Mouse (Mus musculus) neural tube, embryonic 15.5 days (tissue): ENCODE data around the gene Cd84. TPM values are rescaled to one million over a fixed set of nuclear protein-coding genes. Genes with fewer than 3 reads are reported as not detected.
"Not testable (repeated sequence)": the region's sequence is repeated elsewhere in the genome, so short reads cannot be mapped to it uniquely, and the experiment has no call there.

Experiments
- ATAC-seq: fragments of 200-750 bp; cut with Nextera tagmentation; 2 replicates; pipeline ENCODE4 v1.8.0; 2017; ENCODE audit warnings: mild to moderate bottlenecking, moderate TSS enrichment, moderate library complexity; ENCODE audit not compliant: low FRiP score
- H3K27ac ChIP-seq: fragments of 300-500 bp; sonication (generic); replicated peaks from 2 replicates; pipeline ENCODE4 v1.5.1; 2015; ENCODE audit warnings: mild to moderate bottlenecking, inconsistent platforms
- H3K27me3 ChIP-seq: fragments of 300-500 bp; sonication (generic); replicated peaks from 2 replicates; pipeline ENCODE4 v1.6.1; 2015; ENCODE audit warnings: inconsistent platforms
- H3K36me3 ChIP-seq: fragments of 300-500 bp; sonication (generic); 2 replicates; pipeline ENCODE4 v1.6.1; 2015; ENCODE audit warnings: inconsistent platforms
- H3K4me1 ChIP-seq: fragments of 300-500 bp; sonication (generic); 2 replicates; pipeline ENCODE4 v1.6.1; 2015; ENCODE audit warnings: inconsistent platforms
- H3K4me2 ChIP-seq: fragments of 300-500 bp; sonication (generic); 2 replicates; pipeline ENCODE4 v1.6.1; 2015; ENCODE audit warnings: inconsistent platforms, mild to moderate bottlenecking, moderate library complexity
- H3K4me3 ChIP-seq: fragments of 300-500 bp; sonication (generic); replicated peaks from 2 replicates; pipeline ENCODE4 v1.5.1; 2015; ENCODE audit warnings: mild to moderate bottlenecking, inconsistent platforms
- H3K9ac ChIP-seq: fragments of 300-500 bp; sonication (generic); replicated peaks from 2 replicates; pipeline ENCODE4 v1.6.1; 2015; ENCODE audit warnings: mild to moderate bottlenecking, inconsistent platforms
- H3K9me3 ChIP-seq: fragments of 300-500 bp; sonication (generic); replicated peaks from 2 replicates; pipeline ENCODE4 v1.6.1; 2016; ENCODE audit warnings: inconsistent platforms
- WGBS: fragments of 180-500 bp; shearing (Covaris S2); methylation state at CpG from one replicate; pipeline ENCODE4 v1.1.7; 2015; ENCODE audit warnings: mixed read lengths; 5-methylcytosine and 5-hydroxymethylcytosine counted together
- polyA plus RNA-seq: library from polyadenylated mRNA; unstranded; fragments of >200 nt; fragmentation: Nextera tagmentation; extraction: Ambion mirVana; gene quantifications from 2 replicates; pipeline ENCODE4 v1.2.1, GENCODE M21; 2015

Cd84 gene
- 1.4 and 3.6 TPM in 2 replicates for polyA plus RNA-seq

DNA sequence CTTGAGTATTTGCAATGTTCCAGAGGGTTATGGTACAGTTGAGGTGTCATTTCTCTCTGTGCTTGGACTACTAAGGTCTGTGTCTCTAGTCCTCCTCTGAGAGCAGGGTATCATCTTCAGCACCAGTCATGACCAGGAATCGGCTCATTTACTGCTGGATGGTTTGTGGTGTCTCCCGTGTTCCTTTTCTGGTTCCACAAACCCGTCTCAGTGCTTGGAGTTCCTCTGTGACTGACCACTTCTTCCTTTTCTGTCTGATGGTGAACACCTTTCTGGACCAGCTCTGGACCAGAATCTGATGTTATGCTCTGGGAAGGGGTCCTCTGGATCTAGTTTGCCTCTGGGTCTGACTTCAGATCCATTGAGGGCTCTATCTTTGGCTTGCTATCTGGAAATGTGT is at the start of gene Cd84:
TSS of gene Cd84 (plus strand) at position 210 of the 400 bp plus-strand sequence.
- Histone ChIP-seq H3K4me3 (no peak within 1 kb of the TSS), H3K9me3 (no peaks in the 10 kb centered on the region), H3K4me2 (no peak within 1 kb of the TSS), H3K4me1 (no peaks in the 10 kb centered on the region), H3K36me3 (no peaks in the 10 kb centered on the region), H3K27ac (no peak within 1 kb of the TSS), H3K9ac (no peak within 1 kb of the TSS), H3K27me3 (no peaks in the 10 kb centered on the region)
- no peak for ATAC-seq
- 94% methylated on average over 3 of the region's 3 CpGs for WGBS

DNA sequence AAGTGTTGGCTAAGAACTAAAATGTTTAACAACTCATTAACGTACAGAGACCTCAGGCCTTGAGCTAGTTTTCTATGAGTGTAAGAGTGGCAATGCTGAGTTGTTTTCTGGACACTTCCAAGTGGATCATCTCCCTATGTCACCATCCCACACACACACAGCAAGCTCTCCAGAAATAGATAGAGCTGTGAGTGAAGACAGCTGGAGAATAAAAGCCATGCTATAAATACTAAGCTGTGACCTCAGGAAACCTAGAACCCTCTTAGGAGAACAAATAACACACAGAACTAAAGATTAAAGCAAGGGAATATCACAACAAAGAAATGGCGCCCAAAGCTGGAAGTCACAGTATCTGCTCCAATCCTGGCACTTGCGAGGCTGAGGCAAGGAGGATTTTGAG is 48.0 kb upstream of the Cd84 start:
- Histone ChIP-seq H3K9me3 (no peaks in the 10 kb centered on the region), H3K27ac (no peak overlapping the region), H3K4me1 (no peaks in the 10 kb centered on the region), H3K9ac (no peak overlapping the region), H3K4me2 (no peak overlapping the region), H3K4me3 (no peak overlapping the region), H3K36me3 (no peaks in the 10 kb centered on the region), H3K27me3 (no peaks in the 10 kb centered on the region)
- 93% methylated on average over 3 of the region's 3 CpGs for WGBS
- no peak for ATAC-seq

DNA sequence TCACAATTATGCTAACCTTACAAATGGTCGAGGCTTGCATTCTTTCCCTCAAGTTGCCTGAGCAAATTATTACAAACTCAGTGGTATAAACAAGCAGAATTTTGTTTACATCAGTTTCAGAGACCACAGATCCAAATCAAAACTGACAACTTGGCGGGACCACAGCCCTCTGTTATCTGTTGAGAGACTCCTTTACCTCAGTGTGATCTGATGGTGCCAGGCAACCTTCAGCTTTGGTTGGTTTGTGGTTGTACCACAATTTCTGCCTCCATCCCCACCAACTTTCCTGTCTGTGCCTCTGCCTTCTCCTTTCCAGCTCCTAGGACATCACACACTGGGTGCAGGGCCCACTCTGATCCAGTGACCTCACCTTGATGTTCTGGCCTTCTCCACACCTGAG is 43.3 kb upstream of the Cd84 start:
- Histone ChIP-seq H3K4me3 (no peak overlapping the region), H3K4me2 (no peak overlapping the region), H3K27me3 (no peaks in the 10 kb centered on the region), H3K4me1 (no peaks in the 10 kb centered on the region), H3K9ac (no peak overlapping the region), H3K9me3 (no peaks in the 10 kb centered on the region), H3K36me3 (no peaks in the 10 kb centered on the region), H3K27ac (no peak overlapping the region)
- ATAC-seq = no peak
- 81% methylated on average over 2 of the region's 2 CpGs for WGBS

DNA sequence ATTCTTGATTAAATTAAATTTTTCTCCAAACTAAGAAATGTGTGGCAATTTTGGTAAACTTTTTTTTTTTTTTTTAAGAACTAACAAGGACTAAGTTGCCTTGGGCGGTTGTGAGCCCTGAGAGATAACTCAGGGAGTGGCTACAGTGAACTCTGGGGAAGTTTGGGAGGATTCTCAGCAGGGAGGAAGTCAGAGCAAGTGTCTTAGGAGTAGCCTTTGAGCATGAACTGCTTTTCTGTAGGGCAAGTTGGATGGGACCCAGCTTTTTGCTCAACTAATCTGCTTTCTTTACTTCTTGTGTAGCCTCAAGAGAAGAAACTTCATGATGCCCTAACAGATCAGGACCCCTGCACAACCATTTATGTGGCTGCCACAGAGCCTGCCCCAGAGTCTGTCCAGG is 41.7 kb upstream of the Cd84 start:
- no peak for ATAC-seq
- Histone ChIP-seq H3K27me3 (no peaks in the 10 kb centered on the region), H3K4me1 (no peaks in the 10 kb centered on the region), H3K4me3 (no peak overlapping the region), H3K4me2 (no peak overlapping the region), H3K9ac (no peak overlapping the region), H3K27ac (no peak overlapping the region), H3K9me3 (no peaks in the 10 kb centered on the region), H3K36me3 (no peaks in the 10 kb centered on the region)
- WGBS = 73% methylated on average over 1 of the region's 1 CpGs

DNA sequence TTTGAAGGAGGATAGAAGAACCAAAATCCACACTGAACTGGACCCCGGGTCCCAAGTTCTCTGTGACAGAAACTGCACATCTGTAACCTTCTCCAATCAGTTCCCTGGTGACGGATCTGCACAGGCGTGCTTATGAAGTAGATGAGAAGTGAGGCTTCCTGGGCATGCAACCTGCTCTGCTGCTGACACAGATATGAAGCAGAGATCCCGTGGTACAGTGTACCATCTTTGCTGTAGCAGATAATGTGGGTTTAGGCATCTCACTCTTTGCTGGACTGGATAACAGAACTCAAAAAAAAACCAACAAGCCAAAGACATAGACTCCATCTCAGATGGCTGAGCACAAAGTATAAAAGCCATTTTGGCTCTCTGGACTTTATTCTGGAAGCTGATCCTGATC is 39.8 kb upstream of the Cd84 start:
- Histone ChIP-seq H3K27me3 (no peaks in the 10 kb centered on the region), H3K9me3 (no peaks in the 10 kb centered on the region), H3K4me3 (no peak overlapping the region), H3K4me1 (no peaks in the 10 kb centered on the region), H3K36me3 (no peaks in the 10 kb centered on the region), H3K27ac (no peak overlapping the region), H3K9ac (no peak overlapping the region), H3K4me2 (no peak overlapping the region)
- 89% methylated on average over 4 of the region's 4 CpGs for WGBS
- no peak for ATAC-seq

DNA sequence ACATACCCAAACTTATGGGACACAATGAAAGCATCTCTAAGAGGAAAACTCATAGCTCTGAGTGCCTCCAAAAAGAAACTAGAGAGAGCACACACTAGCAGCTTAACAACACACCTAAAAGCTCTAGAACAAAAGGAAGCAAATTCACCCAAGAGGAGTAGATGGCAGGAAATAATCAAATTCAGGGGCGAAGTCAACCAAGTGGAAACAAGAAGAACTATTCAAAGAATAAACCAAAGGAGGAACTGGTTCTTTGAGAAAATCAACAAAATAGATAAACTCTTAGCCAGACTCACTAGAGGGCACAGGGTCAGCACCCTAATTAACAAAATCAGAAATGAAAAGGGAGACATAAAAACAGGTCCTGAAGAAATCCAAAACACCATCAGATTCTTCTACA is 28.4 kb upstream of the Cd84 start:
- not testable (repeated sequence) for H3K27ac ChIP-seq, H3K4me2 ChIP-seq, H3K27me3 ChIP-seq, H3K36me3 ChIP-seq, H3K9me3 ChIP-seq, H3K4me1 ChIP-seq, H3K4me3 ChIP-seq, ATAC-seq, H3K9ac ChIP-seq
- WGBS = 88% methylated on average over 1 of the region's 1 CpGs

DNA sequence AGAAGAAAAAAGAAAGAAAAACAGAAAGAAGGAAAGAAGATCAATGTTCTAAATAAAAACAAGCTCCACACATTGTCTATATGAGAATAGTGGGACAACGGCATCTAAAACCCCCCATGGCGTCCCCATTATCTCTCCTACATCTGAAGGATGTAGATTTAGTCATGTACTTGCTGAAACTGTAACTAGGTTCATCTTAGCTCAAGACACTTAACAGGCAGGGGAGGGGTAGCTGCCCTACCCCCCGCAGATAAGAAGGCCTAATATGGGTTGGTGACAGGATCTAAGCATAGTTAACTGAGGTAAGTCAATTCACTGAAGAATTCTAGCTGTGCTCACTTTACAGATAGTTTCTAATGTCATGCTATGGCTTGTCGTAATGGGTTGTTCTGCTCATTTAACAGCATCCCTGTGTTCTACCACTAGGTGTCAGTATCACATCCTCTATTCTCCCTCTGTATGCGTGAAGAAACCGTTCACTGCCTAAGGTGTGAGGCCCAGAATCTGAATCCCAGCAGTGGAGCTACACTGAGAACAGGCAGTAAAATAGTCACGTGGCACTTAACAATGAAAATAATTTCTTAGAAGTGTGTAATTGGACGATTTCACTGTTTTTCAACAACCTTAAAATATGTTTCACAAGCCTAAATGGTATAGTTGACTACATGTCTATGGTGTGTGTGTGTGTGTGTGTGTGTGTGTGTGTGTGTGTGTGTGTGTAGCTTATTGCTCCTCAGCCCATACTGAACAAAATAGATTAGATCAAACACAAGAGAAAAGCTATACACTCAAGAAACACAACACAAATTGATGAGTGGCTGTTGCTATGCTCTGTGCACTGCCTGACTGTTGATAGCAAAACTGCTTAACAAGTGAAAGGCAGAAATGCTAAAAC is 23.7 kb upstream of the Cd84 start:
- H3K27me3 ChIP-seq = no peaks in the 10 kb centered on the region
- ATAC-seq = peak; percentile 96
- 14% methylated on average over 8 of the region's 8 CpGs for WGBS
- no peak overlapping the region for H3K27ac ChIP-seq
- H3K9ac ChIP-seq = no peak overlapping the region
- no peaks in the 10 kb centered on the region for H3K9me3 ChIP-seq
- H3K36me3 ChIP-seq = no peaks in the 10 kb centered on the region
- H3K4me2 ChIP-seq = no peak overlapping the region
- no peaks in the 10 kb centered on the region for H3K4me1 ChIP-seq
- no peak overlapping the region for H3K4me3 ChIP-seq

DNA sequence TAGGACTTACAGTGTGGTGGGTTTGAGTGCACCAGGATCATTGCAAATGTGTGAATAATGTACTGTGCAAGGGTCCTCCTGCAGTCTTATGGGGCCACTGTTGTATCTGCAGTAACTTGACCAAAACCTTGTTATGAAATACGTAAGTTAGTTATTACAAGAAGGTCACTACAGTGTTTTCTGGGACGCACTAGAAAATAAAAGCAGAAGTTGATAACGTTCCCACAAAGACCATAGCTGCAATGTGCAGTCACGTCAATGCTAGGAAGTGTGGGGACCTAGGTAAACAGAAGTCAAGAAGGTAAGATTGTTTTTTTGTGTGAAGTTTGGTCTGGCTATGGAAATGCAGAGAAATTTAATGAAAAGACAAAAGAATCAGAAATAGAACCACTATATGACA is 22.5 kb upstream of the Cd84 start:
- no peak for ATAC-seq
- no peaks in the 10 kb centered on the region for H3K36me3 ChIP-seq
- no peak overlapping the region for H3K4me2 ChIP-seq
- no peak overlapping the region for H3K27ac ChIP-seq
- H3K9me3 ChIP-seq = no peaks in the 10 kb centered on the region
- no peaks in the 10 kb centered on the region for H3K4me1 ChIP-seq
- WGBS = 89% methylated on average over 4 of the region's 4 CpGs
- no peak overlapping the region for H3K9ac ChIP-seq
- H3K27me3 ChIP-seq = no peaks in the 10 kb centered on the region
- H3K4me3 ChIP-seq = no peak overlapping the region

DNA sequence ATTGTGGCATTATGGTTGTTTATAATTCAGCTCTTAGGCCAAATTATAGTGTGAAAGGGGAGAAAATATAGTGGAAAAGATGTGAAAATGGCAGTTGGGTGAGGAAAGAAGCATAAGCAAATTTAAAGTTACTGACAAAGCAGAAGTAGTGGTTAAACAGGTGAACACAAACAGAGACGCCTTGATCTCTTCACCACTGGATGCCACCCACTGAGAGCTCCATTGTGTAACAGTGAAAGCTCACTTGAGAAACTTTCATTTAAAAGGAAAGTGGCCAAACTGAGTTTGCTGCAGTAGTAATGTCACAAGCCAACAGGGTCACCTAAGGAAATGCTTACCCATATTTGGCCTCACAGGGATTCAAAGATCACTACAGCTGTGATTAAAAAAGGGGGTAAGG is 18.2 kb upstream of the Cd84 start:
- Histone ChIP-seq H3K4me1 (no peaks in the 10 kb centered on the region), H3K4me2 (no peak overlapping the region), H3K9me3 (no peaks in the 10 kb centered on the region), H3K4me3 (no peak overlapping the region), H3K27me3 (no peaks in the 10 kb centered on the region), H3K9ac (no peak overlapping the region), H3K27ac (no peak overlapping the region), H3K36me3 (no peaks in the 10 kb centered on the region)
- no peak for ATAC-seq
- 30% methylated on average over 1 of the region's 1 CpGs for WGBS

DNA sequence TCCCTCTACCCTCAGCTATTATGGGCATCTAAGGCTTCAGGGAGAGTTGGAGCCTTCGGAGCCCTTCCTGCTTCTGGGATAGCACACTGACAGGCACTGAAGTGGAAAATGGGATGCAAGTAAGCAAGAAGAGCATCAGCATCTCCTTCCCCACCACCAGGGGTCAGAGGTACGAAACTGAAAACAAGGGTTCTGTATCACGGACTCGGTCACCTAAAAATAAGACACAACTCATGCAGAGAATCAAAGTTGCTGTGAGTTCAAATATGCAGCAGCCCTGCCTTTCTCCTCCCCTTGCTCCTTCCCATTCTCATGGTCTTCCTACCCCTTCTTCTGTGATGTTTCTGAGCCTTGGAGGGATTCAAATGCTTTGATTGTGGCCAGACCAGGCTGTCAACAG is 14.0 kb upstream of the Cd84 start:
- H3K27me3 ChIP-seq = no peaks in the 10 kb centered on the region
- 41% methylated on average over 4 of the region's 4 CpGs for WGBS
- H3K4me1 ChIP-seq = no peaks in the 10 kb centered on the region
- H3K9ac ChIP-seq = no peak overlapping the region
- no peaks in the 10 kb centered on the region for H3K36me3 ChIP-seq
- H3K4me3 ChIP-seq = no peak overlapping the region
- H3K4me2 ChIP-seq = no peak overlapping the region
- H3K9me3 ChIP-seq = no peaks in the 10 kb centered on the region
- H3K27ac ChIP-seq = no peak overlapping the region
- ATAC-seq = no peak

DNA sequence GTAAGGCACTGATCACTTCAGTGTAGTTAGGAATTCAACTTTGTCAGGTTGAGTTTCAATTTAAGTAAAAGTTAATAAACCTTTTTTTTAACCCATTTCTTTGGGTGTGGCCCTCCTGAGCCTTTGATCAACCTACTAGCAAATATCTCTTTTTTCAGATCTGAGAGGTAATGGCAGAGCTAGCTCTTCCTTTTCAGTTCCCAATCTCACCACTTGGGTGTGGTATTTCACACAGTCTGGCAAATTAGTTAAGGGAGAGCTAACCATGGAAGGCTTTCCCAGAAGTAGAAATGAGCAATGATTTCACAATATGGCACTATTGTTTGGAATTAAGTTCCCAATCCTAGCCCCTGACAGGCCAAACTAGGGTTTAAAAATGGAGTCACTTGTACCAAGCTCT is 13.3 kb upstream of the Cd84 start:
- ATAC-seq = no peak
- H3K27me3 ChIP-seq = no peaks in the 10 kb centered on the region
- H3K9me3 ChIP-seq = no peaks in the 10 kb centered on the region
- no peak overlapping the region for H3K9ac ChIP-seq
- H3K4me1 ChIP-seq = no peaks in the 10 kb centered on the region
- H3K36me3 ChIP-seq = no peaks in the 10 kb centered on the region
- no peak overlapping the region for H3K27ac ChIP-seq
- H3K4me2 ChIP-seq = no peak overlapping the region
- H3K4me3 ChIP-seq = no peak overlapping the region

DNA sequence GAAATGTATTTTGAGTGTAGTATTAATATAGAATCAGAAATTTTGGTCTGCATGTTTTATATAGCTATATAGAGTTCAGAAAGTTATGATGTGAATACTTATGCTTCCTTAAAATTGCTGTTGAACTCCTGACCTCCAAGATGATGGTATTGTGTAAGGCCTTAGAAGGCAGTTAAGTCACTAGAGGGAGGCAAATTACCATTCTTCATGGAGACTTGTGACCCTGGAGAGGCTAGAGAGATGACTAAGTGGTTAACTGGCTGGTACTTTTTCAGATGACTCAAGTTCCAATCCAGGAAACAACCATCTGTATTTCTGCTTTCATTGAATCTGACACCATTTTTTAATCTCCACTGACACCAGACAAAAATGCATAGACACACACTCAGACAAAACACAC is 11.8 kb upstream of the Cd84 start:
- H3K4me2 ChIP-seq = no peak overlapping the region
- no peaks in the 10 kb centered on the region for H3K4me1 ChIP-seq
- H3K36me3 ChIP-seq = no peaks in the 10 kb centered on the region
- no peaks in the 10 kb centered on the region for H3K27me3 ChIP-seq
- H3K9me3 ChIP-seq = no peaks in the 10 kb centered on the region
- H3K4me3 ChIP-seq = no peak overlapping the region
- no peak overlapping the region for H3K27ac ChIP-seq
- H3K9ac ChIP-seq = no peak overlapping the region
- ATAC-seq = no peak
